Mouse (Mus musculus): ENCODE data around the gene Cblc. TPM values are rescaled to one million over a fixed set of nuclear protein-coding genes. Genes with fewer than 3 reads are reported as not detected.
A peak's percentile ranks its signal among the peaks of the same experiment; 100 is the strongest.

Cblc gene
- total and polyA plus RNA-seq, 2 experiments from 2014 or later, result 1.2 to 1.8 TPM

GRCm38 (mm10) chr7:19829694-19830093 is 33.1 kb upstream of the Cblc start:
- Histone ChIP-seq H3K9me3 (ENCODE audit: low read length) (no peaks in the 10 kb centered on the region), H3K4me1 (ENCODE audit: insufficient read depth, low read length) (no peaks in the 10 kb centered on the region), H3K9ac (replicated peaks; ENCODE audit: low read length, poor library complexity, severe bottlenecking) (no peak overlapping the region), H3K27me3 (ENCODE audit: insufficient read depth, low read length) (no peaks in the 10 kb centered on the region), H3K4me3 (ENCODE audit: low read depth, low read length) (no peak overlapping the region), H3K27ac (ENCODE audit: low read depth, low read length) (no peak overlapping the region), H3K36me3 (ENCODE audit: insufficient read depth, low read length) (no peaks in the 10 kb centered on the region), H3K4me2 (ENCODE audit: low read depth, low read length, poor library complexity, severe bottlenecking) (no peak overlapping the region)
- WGBS, result 81% methylated on average over 3 of the region's 3 CpGs
- ATAC-seq (ENCODE audit: low FRiP score) (no peak), DNase-seq (ENCODE audit: low spot score) (no peak)
- no peak for TF ChIP-seq CTCF (IDR thresholded peaks at IDR 0.05)

DNA sequence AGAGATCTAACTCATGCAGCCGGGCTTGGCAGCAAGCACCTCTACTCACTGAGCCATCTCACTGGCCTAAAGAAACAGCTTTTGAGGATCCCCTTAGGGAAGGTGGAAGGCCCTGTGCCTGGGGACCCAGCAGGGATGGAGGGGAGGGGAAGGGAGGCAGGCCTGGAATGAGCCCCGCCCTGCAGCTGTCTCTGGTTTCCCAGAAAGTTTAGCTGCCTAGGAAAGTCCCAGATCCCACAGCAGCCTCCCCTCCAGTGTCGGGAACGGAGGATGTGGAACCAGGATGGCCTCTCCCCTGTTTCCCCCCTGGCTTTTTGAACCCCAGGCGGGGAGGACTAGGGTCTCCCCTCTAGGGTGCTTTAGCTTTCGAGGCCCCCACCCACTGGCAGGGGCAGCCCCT is 30.1 kb upstream of the Cblc start:
- DNase-seq (ENCODE audit: low spot score) (no peak), ATAC-seq (ENCODE audit: low FRiP score) (no peak)
- Histone ChIP-seq H3K4me2 (ENCODE audit: low read depth, low read length, poor library complexity, severe bottlenecking) (no peak overlapping the region), H3K4me1 (ENCODE audit: insufficient read depth, low read length) (no peaks in the 10 kb centered on the region), H3K27ac (ENCODE audit: low read depth, low read length) (no peak overlapping the region), H3K9ac (replicated peaks; ENCODE audit: low read length, poor library complexity, severe bottlenecking) (no peak overlapping the region), H3K27me3 (ENCODE audit: insufficient read depth, low read length) (peaks cover 20% of the 10 kb centered on the region), H3K9me3 (ENCODE audit: low read length) (no peaks in the 10 kb centered on the region), H3K4me3 (ENCODE audit: low read depth, low read length) (no peak overlapping the region), H3K36me3 (ENCODE audit: insufficient read depth, low read length) (no peaks in the 10 kb centered on the region)
- 39% methylated on average over 6 of the region's 6 CpGs for WGBS
- TF ChIP-seq CTCF (IDR thresholded peaks at IDR 0.05), result no peak

- peaks cover 26% of the 10 kb centered on the region for H3K27me3 ChIP-seq (ENCODE audit: insufficient read depth, low read length)
- H3K4me1 ChIP-seq (ENCODE audit: insufficient read depth, low read length), result no peaks in the 10 kb centered on the region
- no peaks in the 10 kb centered on the region for H3K36me3 ChIP-seq (ENCODE audit: insufficient read depth, low read length)
- H3K4me2 ChIP-seq (ENCODE audit: low read depth, low read length, poor library complexity, severe bottlenecking), result 0 out of 2 replicates have a peak overlapping the region, but pooled peaks have one; percentile 12
- no peaks in the 10 kb centered on the region for H3K9me3 ChIP-seq (ENCODE audit: low read length)
- no peak overlapping the region for H3K9ac ChIP-seq (replicated peaks; ENCODE audit: low read length, poor library complexity, severe bottlenecking)
- TF ChIP-seq CTCF (IDR thresholded peaks at IDR 0.05), result no peak
- WGBS, result 29% methylated on average over 24 of the region's 26 CpGs
- no peak overlapping the region for H3K27ac ChIP-seq (ENCODE audit: low read depth, low read length)
- H3K4me3 ChIP-seq (ENCODE audit: low read depth, low read length), result no peak overlapping the region
- ATAC-seq (ENCODE audit: low FRiP score) (no peak), DNase-seq (ENCODE audit: low spot score) (no peak)
Observed at GRCm38 (mm10) chr7:19824182-19824973, 27.8 kb upstream of the Cblc start.

DNA sequence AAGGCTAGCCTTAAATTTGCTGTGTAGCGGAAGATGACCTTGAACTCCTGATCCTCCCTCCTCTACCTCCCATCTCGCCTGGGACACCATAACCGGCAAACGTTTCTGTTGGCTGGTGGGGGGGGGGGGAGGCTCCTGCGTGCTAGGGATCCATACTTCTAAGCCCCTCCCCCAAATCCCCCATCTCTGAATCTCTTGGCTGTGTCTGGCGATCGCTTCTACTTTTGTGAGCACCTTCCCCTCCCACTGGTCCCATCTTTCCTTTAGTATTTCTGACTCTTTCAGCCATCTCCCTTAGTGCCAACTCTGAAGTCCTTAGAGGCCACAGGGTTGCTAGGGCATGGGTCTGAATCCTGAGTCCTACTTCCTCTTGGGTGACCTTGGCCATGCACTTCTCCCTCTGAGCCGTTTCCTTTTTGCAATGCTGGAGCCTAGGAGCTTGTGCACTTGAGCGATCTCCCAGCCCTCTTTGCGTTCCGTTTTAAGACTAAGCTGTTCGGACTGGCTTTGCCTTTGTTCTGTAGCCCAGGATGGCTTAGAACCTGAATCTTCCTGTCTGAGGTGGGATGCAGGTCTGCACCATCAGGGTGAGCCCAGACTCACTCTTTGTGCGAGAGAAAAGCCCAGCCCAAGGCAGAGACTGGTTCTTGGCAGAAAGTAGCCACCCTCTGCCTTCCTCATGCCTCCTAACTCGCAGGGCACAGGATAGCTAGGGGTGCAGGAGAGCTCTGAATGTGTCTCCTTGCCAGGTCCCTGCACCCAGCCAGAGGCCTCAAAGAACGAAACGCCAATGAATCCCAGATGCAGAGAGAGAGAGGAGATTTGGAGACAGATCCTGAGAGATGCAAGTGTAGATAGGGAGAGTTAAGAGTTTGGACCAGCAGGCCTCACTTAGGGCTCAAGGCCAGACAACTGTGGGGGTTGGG is 26.9 kb upstream of the Cblc start:
- TF ChIP-seq CTCF (IDR thresholded peaks at IDR 0.05), result no peak
- WGBS, result 23% methylated on average over 16 of the region's 16 CpGs
- Histone ChIP-seq H3K4me2 (ENCODE audit: low read depth, low read length, poor library complexity, severe bottlenecking) (0 out of 2 replicates have a peak overlapping the region, but pooled peaks have one; percentile 12), H3K9me3 (ENCODE audit: low read length) (no peaks in the 10 kb centered on the region), H3K4me1 (ENCODE audit: insufficient read depth, low read length) (no peaks in the 10 kb centered on the region), H3K9ac (replicated peaks; ENCODE audit: low read length, poor library complexity, severe bottlenecking) (no peak overlapping the region), H3K36me3 (ENCODE audit: insufficient read depth, low read length) (no peaks in the 10 kb centered on the region), H3K27me3 (ENCODE audit: insufficient read depth, low read length) (peaks cover 26% of the 10 kb centered on the region), H3K4me3 (ENCODE audit: low read depth, low read length) (no peak overlapping the region), H3K27ac (ENCODE audit: low read depth, low read length) (no peak overlapping the region)
- ATAC-seq (ENCODE audit: low FRiP score) (no peak), DNase-seq (ENCODE audit: low spot score) (no peak)

DNA sequence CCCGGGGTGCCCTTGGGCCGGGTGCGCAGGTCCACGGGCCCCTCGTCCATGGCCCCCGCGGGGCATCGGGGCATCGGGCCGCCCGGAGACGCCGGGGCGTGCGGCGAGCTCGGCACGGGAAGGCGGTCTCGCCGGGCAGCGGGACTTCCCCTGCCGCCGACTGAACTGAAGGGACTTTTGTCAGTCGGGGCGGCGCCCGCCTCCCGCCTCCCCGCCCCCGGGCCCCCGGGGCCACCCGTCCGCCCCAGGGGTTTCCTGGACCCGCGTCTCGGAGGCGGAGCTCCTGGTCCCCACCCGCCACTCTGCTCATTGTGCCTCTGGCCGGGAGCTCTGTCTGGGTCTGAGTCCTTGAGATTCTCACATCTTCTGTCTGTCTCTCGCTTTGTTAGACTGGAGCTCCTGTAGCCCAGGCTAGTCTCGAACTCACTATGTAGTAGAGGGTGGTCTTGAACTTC is 26.0 kb upstream of the Cblc start, which contains the start of gene Bcl3:
Gene Bcl3, minus strand, starts transcription at position 167 of the 455 bp plus-strand sequence.
- Histone ChIP-seq H3K27ac (ENCODE audit: low read depth, low read length) (no peak within 1 kb of the TSS), H3K9ac (replicated peaks; ENCODE audit: low read length, poor library complexity, severe bottlenecking) (peak within 1 kb of the TSS; percentile 8; the same call in 1 of the 2 replicates), H3K4me1 (ENCODE audit: insufficient read depth, low read length) (no peaks in the 10 kb centered on the region), H3K4me3 (ENCODE audit: low read depth, low read length) (peak within 1 kb of the TSS; percentile 30), H3K4me2 (ENCODE audit: low read depth, low read length, poor library complexity, severe bottlenecking) (peak within 1 kb of the TSS; percentile 56), H3K9me3 (ENCODE audit: low read length) (no peaks in the 10 kb centered on the region), H3K27me3 (ENCODE audit: insufficient read depth, low read length) (peaks cover 26% of the 10 kb centered on the region), H3K36me3 (ENCODE audit: insufficient read depth, low read length) (no peaks in the 10 kb centered on the region)
- 1% methylated on average over 19 of the region's 42 CpGs for WGBS
- ATAC-seq (ENCODE audit: low FRiP score) (no peak), DNase-seq (ENCODE audit: low spot score) (no peak)
- TF ChIP-seq CTCF (IDR thresholded peaks at IDR 0.05), result no peak

Data from midbrain, postnatal 0 days (tissue).